Mouse (Mus musculus) testis, postnatal 14 days (tissue): ENCODE data around the gene Cdca8.
"Not testable (repeated sequence)": the region's sequence is repeated elsewhere in the genome, so short reads cannot be mapped to it uniquely, and the experiment has no call there.

Source experiments
- DNase-seq: peaks from one replicate; pipeline ENCODE4 v3.0.0; 2021; ENCODE audit warnings: low spot score

Cdca8 gene

GRCm38 (mm10) chr4:124939211-124939610 is at the start of gene Cdca8:
Gene Cdca8 (minus strand): TSS chr4:124939311.
- DNase-seq = not testable (repeated sequence)

- no peak for DNase-seq
These were observed 49.3 kb upstream of the Cdca8 start for GRCm38 (mm10) chr4:124988382-124988781.

GRCm38 (mm10) chr4:124987711-124988097 is 48.6 kb upstream of the Cdca8 start:
- no peak for DNase-seq

- no peak for DNase-seq
These were observed 47.9 kb upstream of the Cdca8 start for GRCm38 (mm10) chr4:124986739-124987710.

- DNase-seq = no peak
These were observed 46.8 kb upstream of the Cdca8 start, which contains the start of gene Rspo1 for GRCm38 (mm10) chr4:124985671-124986602. Gene Rspo1 (plus strand): TSS chr4:124986430.

GRCm38 (mm10) chr4:124984871-124985670 is 46.0 kb upstream of the Cdca8 start:
- DNase-seq = no peak

- no peak for DNase-seq
These were observed 44.9 kb upstream of the Cdca8 start for GRCm38 (mm10) chr4:124983893-124984526.

- DNase-seq = no peak
These were observed 39.1 kb upstream of the Cdca8 start for GRCm38 (mm10) chr4:124978201-124978600.

- peak; percentile 89 for DNase-seq
These were observed 34.2 kb upstream of the Cdca8 start for GRCm38 (mm10) chr4:124973296-124973695.

- no peak for DNase-seq
These were observed 33.2 kb upstream of the Cdca8 start for GRCm38 (mm10) chr4:124972316-124972715.

- DNase-seq = no peak
These were observed 32.0 kb upstream of the Cdca8 start for GRCm38 (mm10) chr4:124971094-124971493.

- DNase-seq = no peak
These were observed 31.6 kb upstream of the Cdca8 start for GRCm38 (mm10) chr4:124970677-124971076.

- no peak for DNase-seq
These were observed 31.1 kb upstream of the Cdca8 start for GRCm38 (mm10) chr4:124970194-124970593.

- DNase-seq = no peak
These were observed 30.2 kb upstream of the Cdca8 start for GRCm38 (mm10) chr4:124969219-124969848.

- DNase-seq = no peak
These were observed 29.6 kb upstream of the Cdca8 start for GRCm38 (mm10) chr4:124968711-124969110.

- no peak for DNase-seq
These were observed 25.9 kb upstream of the Cdca8 start for GRCm38 (mm10) chr4:124964912-124965599.

- DNase-seq = no peak
These were observed 23.5 kb upstream of the Cdca8 start for GRCm38 (mm10) chr4:124962576-124962975.

GRCm38 (mm10) chr4:124960940-124961339 is 21.8 kb upstream of the Cdca8 start:
- DNase-seq = no peak

- peak; percentile 33 for DNase-seq
These were observed 20.0 kb upstream of the Cdca8 start for GRCm38 (mm10) chr4:124959062-124959461.

GRCm38 (mm10) chr4:124957284-124957683 is 18.2 kb upstream of the Cdca8 start:
- peak; percentile 31 for DNase-seq
